Mouse (Mus musculus) CH12.LX (cell line): Measurements from ENCODE around the gene Lmbrd1. TPM values are rescaled to one million over a fixed set of nuclear protein-coding genes. Genes with fewer than 3 reads are reported as not detected.

Source experiments
- DNase-seq: peaks from one replicate; pipeline ENCODE4 v3.0.0-alpha.2; 2013; ENCODE audit errors: extremely low read depth
- H3K27ac ChIP-seq: 2 replicates; pipeline ENCODE4 v1.5.1; 2012; ENCODE audit warnings: low read depth, mild to moderate bottlenecking, control low read depth, moderate library complexity; ENCODE audit not compliant: insufficient read depth
- H3K27me3 ChIP-seq: replicated peaks from 2 replicates; pipeline ENCODE3; 2012; ENCODE audit warnings: inconsistent platforms
- H3K36me3 ChIP-seq, 2 experiments: replicated peaks in 1 of 2; 2 replicates each; pipeline versions ENCODE3 to v1.6.1; 2012; ENCODE audit warnings: inconsistent platforms in 1 of 2, low read length in 1 of 2, mild to moderate bottlenecking in 1 of 2, mixed read lengths in 1 of 2, moderate library complexity in 1 of 2; ENCODE audit not compliant: control insufficient read depth in 1 of 2, insufficient read depth in 1 of 2
- H3K4me1 ChIP-seq, 2 experiments: 2 replicates each; pipeline ENCODE4 v1.6.1; 2012; ENCODE audit warnings: inconsistent platforms in 1 of 2, moderate library complexity in 1 of 2; ENCODE audit not compliant: insufficient read depth in 2 of 2, control insufficient read depth in 1 of 2
- H3K4me2 ChIP-seq: 2 replicates; pipeline ENCODE4 v1.6.1; 2012; ENCODE audit warnings: low read depth, mild to moderate bottlenecking, control low read depth; ENCODE audit not compliant: poor library complexity, insufficient read depth, severe bottlenecking
- H3K4me3 ChIP-seq, 3 experiments: fragments of 150-350 bp in 1 of 3; sonication (generic) in 1 of 3; replicated peaks in 1 of 3; 2 replicates each; pipeline versions ENCODE3 to v1.5.1; 2011 to 2012; ENCODE audit warnings: low read depth in 2 of 3, low read length in 2 of 3, mild to moderate bottlenecking in 2 of 3, moderate library complexity in 2 of 3, control low read depth in 1 of 3, improper control_type of control experiment in 1 of 3, inconsistent platforms in 1 of 3, mixed read lengths in 1 of 3; ENCODE audit not compliant: poor library complexity in 1 of 3
- H3K79me2 ChIP-seq: replicated peaks from 2 replicates; pipeline ENCODE4 v1.6.1; 2012; ENCODE audit warnings: mild to moderate bottlenecking, moderate library complexity; ENCODE audit not compliant: control insufficient read depth, poor library complexity, insufficient read depth, severe bottlenecking; ENCODE audit errors: extremely low read depth
- H3K9ac ChIP-seq: 2 replicates; pipeline ENCODE4 v1.6.1; 2012; ENCODE audit warnings: low read depth, mild to moderate bottlenecking, control low read depth, moderate library complexity; ENCODE audit not compliant: insufficient read depth
- H3K9me3 ChIP-seq: replicated peaks from 2 replicates; pipeline ENCODE3; 2012; ENCODE audit warnings: low read length, inconsistent platforms, mixed read lengths
- BHLHE40 ChIP-seq: IDR thresholded peaks from 2 replicates; pipeline ENCODE4 v1.6.1; 2011; ENCODE audit warnings: mild to moderate bottlenecking, low read depth, low read length, improper control_type of control experiment
- CHD1 ChIP-seq: IDR thresholded peaks from 2 replicates; pipeline ENCODE4 v1.6.1; 2012; ENCODE audit warnings: low read depth, low read length, improper control_type of control experiment, inconsistent platforms
- CHD2 ChIP-seq: IDR thresholded peaks from 2 replicates; pipeline ENCODE4 v1.6.1; 2011; ENCODE audit warnings: low read length, improper control_type of control experiment
- CTCF ChIP-seq, 2 experiments: IDR thresholded peaks in 1 of 2; conservative IDR thresholded peaks in 1 of 2; 2 replicates each; pipeline ENCODE4 v1.5.1; 2011 to 2012; ENCODE audit warnings: low read depth in 2 of 2, low read length in 2 of 2, improper control_type of control experiment in 1 of 2, inconsistent platforms in 1 of 2, mild to moderate bottlenecking in 1 of 2, moderate library complexity in 1 of 2
- EP300 ChIP-seq: IDR thresholded peaks from 2 replicates; pipeline ENCODE4 v1.6.1; 2011; ENCODE audit warnings: low read length, improper control_type of control experiment
- GABPA ChIP-seq: IDR thresholded peaks from 2 replicates; pipeline ENCODE4 v1.6.1; 2012; ENCODE audit warnings: low read depth, low read length, improper control_type of control experiment, inconsistent platforms; ENCODE audit not compliant: insufficient replicate concordance
- JUN ChIP-seq: IDR thresholded peaks from 2 replicates; pipeline ENCODE4 v1.6.1; 2011; ENCODE audit warnings: low read depth, mild to moderate bottlenecking, low read length, improper control_type of control experiment, moderate library complexity; ENCODE audit not compliant: insufficient read depth
- JUND ChIP-seq: conservative IDR thresholded peaks from 2 replicates; pipeline ENCODE4 v1.6.1; 2011; ENCODE audit warnings: low read depth, low read length, improper control_type of control experiment
- MAFK ChIP-seq: IDR thresholded peaks from 2 replicates; pipeline ENCODE4 v1.6.1; 2011; ENCODE audit warnings: low read length, improper control_type of control experiment; ENCODE audit not compliant: insufficient replicate concordance
- MEF2A ChIP-seq: IDR thresholded peaks from 2 replicates; pipeline ENCODE4 v1.6.1; 2014; ENCODE audit warnings: low read depth, mild to moderate bottlenecking, inconsistent platforms, low read length, improper control_type of control experiment, borderline replicate concordance
- MYC ChIP-seq: IDR thresholded peaks from 2 replicates; pipeline ENCODE4 v1.6.1; 2011; ENCODE audit warnings: low read depth, mild to moderate bottlenecking, improper control_type of control experiment, low read length
- POLR2AphosphoS2 ChIP-seq: IDR thresholded peaks from 2 replicates; pipeline ENCODE4 v1.6.1; 2011; ENCODE audit warnings: low read depth, low read length, improper control_type of control experiment
- RAD21 ChIP-seq: IDR thresholded peaks from 2 replicates; pipeline ENCODE4 v1.6.1; 2011; ENCODE audit warnings: low read depth, mild to moderate bottlenecking, low read length, improper control_type of control experiment, moderate library complexity
- TCF12 ChIP-seq: IDR thresholded peaks from 2 replicates; pipeline ENCODE4 v1.6.1; 2014; ENCODE audit warnings: low read depth, mild to moderate bottlenecking, inconsistent platforms, low read length, improper control_type of control experiment
- USF2 ChIP-seq: conservative IDR thresholded peaks from 2 replicates; pipeline ENCODE4 v1.6.1; 2011; ENCODE audit warnings: low read depth, low read length, improper control_type of control experiment
- ZC3H11A ChIP-seq: IDR thresholded peaks from 2 replicates; pipeline ENCODE4 v1.6.1; 2012; ENCODE audit warnings: low read depth, mild to moderate bottlenecking, inconsistent platforms, low read length, improper control_type of control experiment
- ZKSCAN1 ChIP-seq: IDR thresholded peaks from 2 replicates; pipeline ENCODE4 v1.6.1; 2012; ENCODE audit warnings: low read depth, inconsistent platforms, low read length, improper control_type of control experiment, borderline replicate concordance
- ZMIZ1 ChIP-seq: IDR thresholded peaks from 2 replicates; pipeline ENCODE4 v1.6.1; 2012; ENCODE audit warnings: low read depth, mild to moderate bottlenecking, inconsistent platforms, low read length, improper control_type of control experiment
- dilution Hi-C: fragments of 300-500 bp; cut with MboI; formaldehyde crosslinking; loops from 2 replicates; pipeline ENCODE4 v1.14.3; 2020; ENCODE audit warnings: low sequenced_read_pairs; ENCODE audit not compliant: extremely low pct_unique_long_range_greater_than_20kb, extremely low pct_ligation_motif_present
- in situ Hi-C: fragments of 300-500 bp; cut with MboI; formaldehyde crosslinking; loops from 3 replicates; pipeline ENCODE4 v1.14.3; 2019; ENCODE audit warnings: low sequenced_read_pairs, low pct_ligation_motif_present, low pct_unique_long_range_greater_than_20kb, mixed read lengths
- polyA plus RNA-seq: library from polyadenylated mRNA; unstranded; fragments of >175 nt; gene quantifications from 2 replicates; pipeline ENCODE4 v1.2.1, GENCODE M21; 2012; ENCODE audit warnings: low read depth; ENCODE audit not compliant: insufficient read length
- total RNA-seq, 2 experiments: library from RNA; depleted of rRNA; stranded (reverse); fragments of 300-350 nt in 1 of 2; fragments of >200 nt in 1 of 2; gene quantifications; 2 replicates each; pipeline ENCODE4 v1.2.3; 2012 to 2014

The Lmbrd1 gene
- total and polyA plus RNA-seq, 3 experiments: 8.6 to 21.2 (median 17.3) TPM

DNA sequence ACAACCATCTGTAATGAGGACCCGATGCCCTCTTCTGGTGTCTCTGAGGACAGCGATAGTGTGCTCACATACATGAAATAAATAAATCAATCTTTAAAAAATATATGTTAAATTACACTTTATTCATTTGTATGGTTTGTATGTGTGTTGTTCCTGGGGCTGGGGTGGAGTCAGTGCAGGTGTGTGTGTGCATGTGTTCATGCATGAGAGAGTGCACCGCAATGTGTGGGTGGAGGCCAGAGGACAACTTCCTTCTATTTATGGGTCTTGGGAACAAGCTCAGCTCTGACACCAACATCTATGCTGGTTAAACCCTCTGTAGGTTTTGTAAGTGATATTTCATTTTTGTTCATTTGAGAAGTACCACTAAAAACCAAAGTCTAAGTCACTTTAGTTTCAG lies 2.6 kb downstream of the Lmbrd1 start:
- Histone ChIP-seq H3K9ac (no peak overlapping the region), H3K79me2 (peaks cover 15% of the 10 kb centered on the region; the same call in 1 of the 2 replicates), H3K4me3 (no peak overlapping the region), H3K9me3 (peaks cover 5% of the 10 kb centered on the region), H3K27ac (no peak overlapping the region), H3K4me2 (no peak overlapping the region), H3K4me1 (peaks cover 4 to 32% of the 10 kb centered on the region in 2 experiments), H3K36me3 (peaks cover 3 to 12% of the 10 kb centered on the region in 2 experiments), H3K27me3 (no peaks in the 10 kb centered on the region)
- dilution Hi-C loops: no loop called here
- TF ChIP-seq CTCF (conservative IDR thresholded peaks at IDR 0.05 in 1 of 2, IDR thresholded peaks at IDR 0.05 in 1 of 2; ENCODE audit: low read depth in 2 of 2, low read length in 2 of 2) (peak in 1 of 2 experiments; percentile 14; a peak in 1 of 4 replicates), GABPA (no peak), BHLHE40 (peak; percentile 66), EP300 (no peak), CHD2 (no peak), USF2 (no peak), JUND (no peak)
- peak; percentile 24 for DNase-seq
- in situ Hi-C loops: no loop called here

GRCm38 (mm10) chr1:24681946-24682345 lies 3.5 kb downstream of the Lmbrd1 start:
- Histone ChIP-seq H3K9ac (no peak overlapping the region), H3K4me2 (no peak overlapping the region), H3K27me3 (no peaks in the 10 kb centered on the region), H3K4me3 (no peak overlapping the region), H3K9me3 (peaks cover 5% of the 10 kb centered on the region), H3K27ac (no peak overlapping the region), H3K79me2 (peaks cover 15% of the 10 kb centered on the region; the same call in 1 of the 2 replicates), H3K4me1 (peaks cover 4 to 35% of the 10 kb centered on the region in 2 experiments), H3K36me3 (peaks cover 3 to 16% of the 10 kb centered on the region in 2 experiments)
- DNase-seq: no peak
- TF ChIP-seq ZC3H11A: no peak
- TF ChIP-seq TCF12: no peak
- no peak for TF ChIP-seq RAD21
- TF ChIP-seq MEF2A: no peak
- no peak for TF ChIP-seq CHD2
- no peak for TF ChIP-seq JUND
- no peak for TF ChIP-seq MYC
- TF ChIP-seq POLR2AphosphoS2: no peak
- TF ChIP-seq ZKSCAN1: no peak
- no peak for TF ChIP-seq MAFK
- TF ChIP-seq CHD1: no peak
- no peak for TF ChIP-seq JUN
- TF ChIP-seq ZMIZ1: no peak
- dilution Hi-C loops: no loop called here
- in situ Hi-C loops: no loop called here
